ENCODE assay signal across 19 mouse cellular contexts in the genomic region with DNA sequence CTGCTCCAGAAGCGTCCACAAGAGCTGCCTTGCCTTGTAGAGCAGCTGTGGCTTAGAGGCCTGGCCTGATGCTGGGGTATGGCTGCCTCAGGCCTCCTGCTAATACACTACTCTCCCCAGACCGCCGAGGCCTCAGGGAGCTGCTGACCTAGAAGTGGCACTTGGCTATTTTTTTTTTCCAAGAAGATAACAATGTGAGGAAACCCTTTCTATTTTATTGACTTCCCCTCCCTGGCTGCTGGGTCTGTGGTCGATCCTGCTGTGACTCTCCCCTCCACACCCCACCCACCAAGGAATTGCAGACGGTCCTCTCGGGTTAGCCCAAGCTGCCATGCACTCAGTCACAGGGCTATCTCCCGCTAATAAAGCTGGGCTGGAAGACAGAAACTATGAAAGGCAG.
"Had no signal": no experiment of that assay in that cellular context is flagged by ENCODE, and none has a peak within 500 bp of the region (broad histone marks: within the 10 kb centered on the region; RNA-seq: fewer than 3 reads in every experiment).

No protein-coding gene starts in this region.

- H3K9ac ChIP-seq: liver, embryonic 13.5 days; midbrain, embryonic 13.5 days; neural tube, embryonic 13.5 days had no signal

- H3K27me3 ChIP-seq: liver, embryonic 13.5 days; megakaryocyte, embryonic 14.5 days; midbrain, embryonic 13.5 days; neural tube, embryonic 13.5 days had no signal

- H3K27ac ChIP-seq: kidney, postnatal 0 days; layer of hippocampus, adult 2 months; liver, embryonic 13.5 days; midbrain, embryonic 10.5 days; midbrain, embryonic 13.5 days; neural tube, embryonic 13.5 days; stomach, postnatal 0 days had no signal

- H3K4me3 ChIP-seq: layer of hippocampus, adult 2 months; liver, embryonic 13.5 days; megakaryocyte, embryonic 14.5 days; midbrain, embryonic 10.5 days; midbrain, embryonic 13.5 days; myocyte; neural tube, embryonic 13.5 days had no signal

- ATAC-seq: midbrain, embryonic 13.5 days; midbrain, embryonic 16.5 days had no signal

- DNase-seq: layer of hippocampus, adult 9-11 months; liver, embryonic 13.5 days; lung, adult 2 months; lung, postnatal 36 days; right cerebral cortex, adult 18-20 months; right cerebral cortex, postnatal 14 days; right cerebral cortex, postnatal 4 days; thymus, adult 2 months; thymus, postnatal 14 days; thymus, postnatal 4 days had no signal

- H3K4me2 ChIP-seq: liver, embryonic 13.5 days; midbrain, embryonic 13.5 days; neural tube, embryonic 13.5 days had no signal

- H3K36me3 ChIP-seq: liver, embryonic 13.5 days; midbrain, embryonic 10.5 days; midbrain, embryonic 13.5 days; neural tube, embryonic 13.5 days had no signal

- H3K9me3 ChIP-seq: liver, embryonic 13.5 days; midbrain, embryonic 10.5 days; midbrain, embryonic 13.5 days; neural tube, embryonic 13.5 days had no signal

- H3K4me1 ChIP-seq: liver, embryonic 13.5 days; midbrain, embryonic 10.5 days; midbrain, embryonic 13.5 days; neural tube, embryonic 13.5 days had no signal
